Mouse (Mus musculus) brain, embryonic 14.5 days (tissue): ENCODE results near the gene Adamts13.

ENCODE experiments used
- CTCF ChIP-seq: fragments of 200-500 bp; IDR thresholded peaks from 2 replicates; pipeline ENCODE4 v1.5.1; 2012; ENCODE audit warnings: inconsistent platforms, mild to moderate bottlenecking, moderate library complexity, borderline replicate concordance; ENCODE audit not compliant: insufficient read depth, insufficient read length; ENCODE audit errors: extremely low read depth
- POLR2A ChIP-seq: fragments of 200-500 bp; IDR thresholded peaks from 2 replicates; pipeline ENCODE4 v1.6.1; 2012; ENCODE audit warnings: mild to moderate bottlenecking, inconsistent platforms, borderline replicate concordance; ENCODE audit not compliant: poor library complexity, insufficient read depth, insufficient read length, severe bottlenecking; ENCODE audit errors: extremely low read depth

GRCm38 (mm10) chr2:27009714-27010244, 36.6 kb downstream of the Adamts13 start, which contains the start of gene Cacfd1:
- TF ChIP-seq CTCF (no peak), POLR2A (peak; percentile 98)
